Mouse (Mus musculus): ENCODE measurements around the gene Banf2. TPM values are rescaled to one million over a fixed set of nuclear protein-coding genes. Genes with fewer than 3 reads are reported as not detected.

Gene Banf2
- total RNA-seq (2022) = not detected

DNA sequence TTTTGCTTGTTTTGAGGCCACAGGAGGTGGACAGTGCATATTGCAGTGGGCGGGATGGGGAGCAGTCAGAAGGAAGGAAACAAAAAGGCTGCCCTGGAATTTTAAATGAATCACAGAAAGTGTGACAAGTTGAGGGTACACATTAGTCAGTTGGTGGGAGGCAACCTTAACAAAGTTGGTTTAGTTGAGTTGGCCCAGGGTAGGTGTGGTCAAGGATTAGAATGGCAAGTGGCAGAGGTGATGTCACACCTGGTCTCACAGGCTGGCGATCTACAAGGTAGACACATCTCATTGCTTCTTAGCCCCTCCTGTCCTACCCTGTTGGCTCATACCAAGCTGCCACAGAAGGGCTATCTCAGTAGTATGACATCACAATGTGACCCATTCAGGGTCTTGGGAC lies at the start of gene Banf2:
Gene Banf2, plus strand, starts transcription at position 396 of the 400 bp plus-strand sequence.
- no peak for DNase-seq (ENCODE audit: low spot score in 2 of 2)

DNA sequence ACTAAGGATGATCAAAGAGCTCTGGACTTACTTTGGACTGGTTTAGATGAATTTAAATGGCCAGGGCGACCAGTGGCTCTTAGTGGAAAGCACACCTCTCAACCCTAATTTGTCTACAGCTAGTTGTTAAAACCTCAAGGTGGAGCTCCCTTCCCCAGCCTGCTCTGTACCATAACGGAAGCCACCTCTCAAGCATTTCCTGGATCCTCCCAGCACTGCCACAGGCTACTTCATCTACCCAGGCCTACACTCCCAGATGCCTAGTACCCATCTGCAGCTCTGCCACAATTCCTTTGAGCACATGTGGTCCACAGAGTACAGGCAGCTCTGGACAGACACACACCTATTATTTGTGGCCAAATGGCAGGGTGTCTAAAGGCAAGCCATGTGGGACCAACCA lies 49.4 kb upstream of the Banf2 start:
- no peak for DNase-seq (ENCODE audit: low spot score in 2 of 2)

DNA sequence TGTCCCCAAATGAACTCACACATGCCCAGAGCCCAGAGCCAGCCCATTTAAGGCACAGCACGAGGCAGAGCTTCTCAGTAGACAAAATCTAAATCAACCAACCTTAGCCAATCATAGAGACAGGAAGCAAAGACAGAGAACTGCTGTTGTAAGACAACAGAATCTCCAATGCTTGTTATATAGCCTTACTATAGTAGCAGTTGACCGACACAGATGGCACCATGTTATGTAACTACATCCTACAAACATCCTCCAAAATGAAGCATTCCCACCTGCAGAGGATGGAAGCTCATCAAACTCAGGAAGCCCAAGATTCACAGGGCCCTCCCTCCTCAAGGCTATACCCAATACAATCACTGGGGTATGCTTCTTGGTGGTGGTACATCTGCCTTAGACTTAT lies 45.4 kb upstream of the Banf2 start:
- DNase-seq (ENCODE audit: low spot score in 2 of 2) = no peak

DNA sequence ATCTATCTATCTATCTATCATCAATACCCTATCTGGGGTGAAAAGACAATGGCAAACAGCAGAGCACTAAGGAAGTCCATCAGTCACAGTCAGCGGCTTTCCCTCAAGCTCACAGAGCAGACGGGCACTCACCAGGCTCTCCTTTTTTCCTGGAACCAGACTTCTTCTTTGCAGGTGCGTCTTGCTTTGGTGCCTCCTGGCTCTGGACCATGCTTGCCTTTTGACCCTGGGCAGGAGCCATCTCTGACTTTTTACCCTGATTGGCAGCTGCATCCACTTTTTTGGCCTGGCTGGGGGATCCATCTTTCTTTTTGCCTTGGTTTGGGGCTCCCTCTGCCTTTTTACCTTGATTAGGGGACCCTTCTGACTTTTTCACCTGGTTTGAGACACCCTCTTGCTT lies 44.8 kb upstream of the Banf2 start:
- DNase-seq (ENCODE audit: low spot score in 2 of 2) = no peak

DNA sequence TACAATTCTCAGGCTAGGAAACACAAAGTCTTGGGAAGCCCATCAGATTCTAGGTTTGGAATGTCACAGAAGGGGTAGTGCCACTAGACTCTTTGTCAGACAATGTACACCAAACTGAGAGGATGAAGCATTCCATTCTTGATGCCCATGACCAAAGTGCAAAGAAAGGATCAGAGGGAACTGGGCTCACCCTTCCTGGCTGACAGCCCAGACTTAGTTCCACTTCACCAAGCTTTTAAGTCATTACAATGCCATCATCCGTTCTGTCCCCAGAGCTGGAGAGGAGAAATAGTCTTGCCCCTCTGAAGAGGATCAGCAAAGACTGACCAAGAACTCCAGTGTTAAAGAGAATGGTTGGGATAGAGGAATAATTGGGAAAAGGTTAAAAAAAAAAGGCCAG lies 41.9 kb upstream of the Banf2 start:
- no peak for DNase-seq (ENCODE audit: low spot score in 2 of 2)

DNA sequence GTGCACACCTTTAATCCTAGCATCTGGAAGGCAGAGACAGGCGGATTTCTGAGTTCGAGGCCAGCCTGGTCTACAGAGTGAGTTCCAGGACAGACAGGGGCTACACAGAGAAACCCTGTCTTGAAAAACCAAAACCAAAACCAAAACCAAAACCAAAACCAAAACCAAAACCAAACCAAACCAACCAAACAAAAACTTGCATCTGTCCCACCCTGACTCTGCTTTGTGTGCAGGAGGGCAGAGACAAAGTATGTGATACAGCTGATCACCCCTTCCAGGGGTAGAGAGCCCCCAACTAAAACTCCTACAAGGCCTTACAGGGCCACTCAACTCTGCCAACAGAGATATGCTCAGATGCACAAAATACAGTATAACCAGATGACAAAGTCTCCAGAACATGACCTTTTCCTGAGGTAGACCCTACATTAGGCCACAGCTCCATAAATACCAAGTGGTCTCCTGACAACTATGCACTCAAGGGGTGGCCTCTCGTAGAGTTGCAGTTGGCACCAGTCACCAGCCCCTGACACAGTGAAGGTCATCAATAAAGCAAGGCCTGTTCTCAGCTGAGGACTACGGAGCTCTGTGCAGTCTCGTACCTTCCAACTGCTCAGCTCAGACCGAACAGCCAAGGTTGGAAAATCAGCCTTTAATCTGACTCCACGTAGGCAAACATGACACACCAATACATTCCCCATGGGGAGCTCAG lies 40.7 kb upstream of the Banf2 start:
- no peak for DNase-seq (ENCODE audit: low spot score in 2 of 2)

DNA sequence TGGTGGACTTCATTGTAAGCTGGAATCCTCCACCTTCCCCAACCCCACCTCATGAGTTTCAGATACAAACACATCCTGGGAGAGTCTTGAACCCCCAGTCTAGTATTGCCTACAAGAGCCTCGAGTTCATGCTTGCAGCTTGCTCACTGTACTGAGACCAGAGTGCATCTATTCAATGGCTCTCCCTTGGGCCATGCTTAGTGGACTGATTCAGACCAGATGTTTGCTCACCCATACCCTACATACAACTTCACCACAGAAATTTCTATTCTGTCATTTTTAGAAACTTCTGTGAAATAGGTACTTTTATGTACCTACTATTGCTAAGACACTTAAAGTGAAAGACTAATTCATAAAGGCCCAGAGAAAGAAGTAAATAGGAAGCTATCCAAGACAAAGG lies 39.9 kb upstream of the Banf2 start:
- DNase-seq (ENCODE audit: low spot score in 2 of 2) = no peak

DNA sequence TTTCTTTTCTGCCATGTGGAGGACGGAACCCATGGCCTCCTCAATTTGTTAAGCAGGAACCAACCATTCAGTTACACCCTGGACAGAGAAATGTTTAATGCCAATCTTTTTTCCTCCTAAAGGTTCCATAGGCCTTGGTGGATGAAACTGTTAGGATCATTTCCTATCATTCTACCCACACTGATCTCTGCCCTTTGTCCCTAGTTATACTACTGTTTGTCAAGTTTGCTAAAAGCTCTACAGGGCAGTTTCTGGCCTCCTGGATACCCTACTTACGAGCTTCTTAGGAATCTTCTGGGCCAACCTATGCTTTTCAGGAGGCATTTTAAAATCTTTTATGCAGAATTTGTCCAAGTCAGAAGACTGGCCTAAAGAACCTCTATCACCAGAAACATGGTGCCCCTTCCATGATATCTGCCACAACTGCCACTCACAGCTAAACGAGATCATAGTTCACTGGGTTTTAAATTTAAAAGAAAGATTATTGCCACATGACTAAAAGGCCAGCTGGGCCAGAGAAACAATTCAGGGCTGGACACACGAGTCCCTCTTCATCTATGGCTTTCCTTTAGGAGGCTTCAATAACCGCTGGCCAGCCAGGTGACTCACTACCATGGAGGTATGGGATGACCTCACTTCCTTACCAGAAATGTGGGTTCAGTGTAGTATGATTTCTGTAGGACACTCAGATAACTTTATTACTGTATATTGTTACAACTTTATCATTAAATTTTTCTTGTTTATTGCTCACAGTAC lies 30.5 kb upstream of the Banf2 start:
- no peak for DNase-seq (ENCODE audit: low spot score in 2 of 2)

DNA sequence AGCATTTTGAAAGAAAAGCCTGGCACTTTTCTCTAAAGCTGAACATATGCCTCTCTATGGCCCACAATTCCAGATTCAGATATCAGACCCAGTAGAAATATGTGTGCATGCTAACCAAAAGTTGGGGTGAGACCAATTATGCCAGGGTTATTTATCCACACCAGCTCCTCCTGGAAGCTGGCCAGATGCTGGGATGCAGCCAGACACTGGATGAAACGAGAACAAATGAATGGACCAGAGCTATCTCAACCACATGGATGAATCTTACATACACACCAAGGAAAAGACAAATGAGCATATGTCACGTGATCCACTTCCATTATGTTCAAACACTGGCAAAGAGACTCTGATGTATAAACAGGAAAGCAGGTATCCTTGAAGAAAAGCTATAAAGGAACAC lies 29.3 kb upstream of the Banf2 start:
- no peak for DNase-seq (ENCODE audit: low spot score in 2 of 2)

DNA sequence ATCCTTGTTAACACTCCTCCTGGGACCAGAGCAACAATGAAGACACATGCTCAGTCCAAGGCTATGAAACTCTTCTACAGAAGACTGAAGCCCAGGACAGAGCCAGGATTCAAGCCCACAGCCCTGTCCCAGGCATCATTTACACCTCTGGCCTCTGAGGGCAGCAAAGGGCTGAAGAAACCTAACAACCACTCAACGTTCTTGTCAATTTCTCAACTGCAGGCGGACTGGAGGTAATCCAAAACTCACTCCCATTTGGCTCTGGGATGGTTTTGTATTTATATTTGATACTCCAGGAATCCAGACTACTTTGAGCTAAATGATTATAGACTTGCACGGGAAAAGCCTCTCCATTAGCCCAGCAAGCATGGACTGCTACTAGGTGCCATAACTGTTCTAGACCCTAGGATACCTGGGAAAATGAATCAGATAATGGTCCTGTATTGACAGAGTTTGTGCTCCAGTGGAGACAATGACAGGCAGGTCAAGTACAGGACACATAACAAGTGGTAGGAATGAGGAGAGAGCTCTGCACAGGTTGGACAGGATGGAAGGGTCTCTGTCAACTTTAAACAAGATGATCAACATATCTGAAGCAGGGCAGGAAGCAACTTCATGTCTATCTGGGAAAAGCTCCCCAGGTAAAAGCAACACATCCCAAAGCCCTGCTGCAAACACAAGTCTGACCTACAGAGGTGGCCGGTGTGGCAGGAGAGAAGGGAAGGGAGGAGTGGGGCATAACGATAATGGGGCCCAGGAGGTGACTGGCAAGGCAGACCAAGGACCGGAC lies 27.5 kb upstream of the Banf2 start:
- DNase-seq (ENCODE audit: low spot score in 2 of 2) = no peak

DNA sequence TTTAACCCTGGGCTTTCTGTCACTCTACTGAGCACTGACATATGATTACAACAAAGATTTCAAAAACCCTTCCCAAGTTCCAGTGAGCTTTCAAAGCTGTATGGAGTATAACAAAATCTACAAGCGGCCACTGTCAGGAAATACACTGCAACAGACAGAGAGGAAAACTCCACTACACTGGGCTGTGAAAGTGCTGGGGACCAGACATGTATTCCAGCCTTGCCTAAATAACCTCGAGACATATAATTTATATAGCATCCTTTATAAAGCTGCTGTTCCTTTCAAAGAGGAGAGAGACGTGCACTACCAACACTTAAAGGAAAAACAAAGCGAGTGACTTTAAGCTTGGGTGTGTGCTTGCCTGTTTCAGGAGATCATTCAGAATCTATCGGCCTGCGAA lies 26.2 kb upstream of the Banf2 start:
- DNase-seq (ENCODE audit: low spot score in 2 of 2) = no peak

DNA sequence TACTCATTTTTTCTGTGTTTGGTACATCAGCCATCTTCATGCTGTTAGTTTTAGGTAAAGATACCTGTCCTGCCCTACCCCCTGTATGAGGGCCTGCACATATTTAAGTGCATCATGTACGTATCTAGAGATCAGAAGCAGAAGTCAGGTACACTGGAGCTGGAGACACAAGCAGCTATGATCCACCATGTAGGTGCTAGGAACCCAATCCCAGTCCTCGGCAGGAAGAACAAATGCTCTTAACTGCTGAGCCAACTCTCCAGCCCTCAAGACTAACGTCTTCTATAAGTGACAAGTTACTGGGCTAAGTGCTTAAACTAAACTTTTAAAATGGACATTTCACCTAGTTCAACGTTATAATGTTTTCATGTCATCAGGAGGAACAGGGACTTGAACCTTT lies 25.6 kb upstream of the Banf2 start:
- DNase-seq (ENCODE audit: low spot score in 2 of 2) = no peak

DNA sequence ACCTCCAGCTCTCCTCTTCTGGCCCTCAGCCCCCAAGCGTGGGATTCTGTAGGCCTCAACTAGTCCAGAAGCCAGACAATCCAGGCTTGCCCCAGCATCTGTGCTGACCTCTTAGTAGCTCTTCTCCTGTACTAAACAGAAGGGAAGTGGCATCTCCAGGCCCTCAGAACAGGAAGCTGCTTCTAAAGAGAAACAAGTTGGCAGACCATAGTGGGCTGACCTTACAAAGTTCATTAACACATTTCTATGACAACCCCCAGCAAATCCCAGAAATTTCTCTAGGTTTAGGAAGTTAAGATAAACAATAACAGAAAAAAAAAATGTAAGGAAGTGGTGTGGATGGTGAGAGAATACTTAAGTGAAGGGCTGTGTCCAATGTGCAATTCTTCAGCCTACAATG lies 23.8 kb upstream of the Banf2 start:
- DNase-seq (ENCODE audit: low spot score in 2 of 2) = no peak

DNA sequence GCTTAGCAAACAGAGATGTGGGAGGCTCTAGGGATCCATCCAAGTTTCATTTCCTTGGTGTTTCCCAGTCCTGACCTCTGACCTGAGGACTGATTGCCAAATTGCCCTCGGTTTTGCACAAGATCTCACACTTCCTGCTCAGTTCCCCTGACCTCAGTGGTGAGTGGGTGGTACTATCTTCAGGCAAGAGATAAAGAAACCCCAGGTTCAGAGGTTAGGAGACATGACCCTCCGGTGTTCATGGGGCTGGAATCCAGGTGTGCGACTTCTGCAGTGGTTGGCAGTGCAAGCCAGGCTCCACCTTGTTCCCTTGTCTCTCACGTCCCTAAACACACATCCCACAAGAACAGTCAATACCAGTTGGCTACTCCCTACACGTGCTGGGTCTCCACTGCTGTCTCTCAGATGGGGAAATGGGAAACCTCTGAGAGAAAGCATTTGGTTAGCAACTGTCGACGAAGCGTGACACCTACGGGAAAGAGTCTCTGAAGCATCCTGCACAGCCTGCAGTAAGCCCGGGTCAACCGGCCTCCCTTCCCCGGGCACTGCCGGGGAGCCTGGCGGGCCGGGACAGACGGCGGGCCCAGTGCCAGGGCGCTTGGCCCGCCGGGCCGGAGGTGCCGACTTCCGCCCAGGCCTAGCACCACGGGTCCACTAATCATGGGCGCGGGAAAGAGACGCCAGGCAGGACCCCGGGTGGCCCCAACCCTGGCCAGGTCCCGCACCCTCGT lies 23.1 kb upstream of the Banf2 start:
- peak in 1 of 2 experiments; percentile 22 for DNase-seq (ENCODE audit: low spot score in 2 of 2)

DNA sequence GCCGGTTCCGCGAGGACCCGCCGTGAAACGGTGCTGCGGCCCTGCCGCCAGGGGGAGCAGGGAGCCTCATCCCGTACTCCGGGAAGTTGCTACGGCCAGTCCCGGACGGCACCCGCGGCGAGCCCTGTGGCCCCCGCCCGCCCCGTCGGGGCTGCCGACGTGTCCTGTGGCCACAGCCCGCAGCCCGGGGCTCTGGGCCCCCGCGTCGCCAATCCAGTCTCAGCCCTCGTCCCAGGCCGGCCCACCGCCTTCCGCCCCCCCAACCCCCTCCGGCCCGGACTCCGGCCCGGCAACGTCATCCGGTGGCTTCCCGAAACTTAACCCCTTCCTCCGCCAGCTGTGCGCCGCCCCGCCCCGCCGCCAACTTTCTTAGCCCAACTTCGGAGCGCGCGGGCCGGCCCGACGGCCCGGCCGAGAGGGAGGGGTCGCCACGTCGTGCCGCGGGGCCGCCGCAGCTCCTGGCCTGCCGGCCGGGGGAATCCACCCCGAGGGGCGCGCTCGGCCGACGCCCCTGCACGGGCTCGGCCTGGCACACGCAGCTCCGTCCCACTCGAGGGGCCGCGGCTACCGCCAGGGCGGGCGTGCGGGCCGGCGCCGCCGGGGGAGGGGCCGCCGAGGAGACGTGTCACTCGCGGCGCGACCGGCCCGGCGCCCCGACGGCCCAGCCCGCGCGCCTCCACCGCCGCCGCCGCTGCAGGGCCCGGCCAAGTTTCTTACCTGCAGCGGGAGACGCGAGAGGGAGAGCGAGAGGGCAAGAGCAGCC lies 22.4 kb upstream of the Banf2 start:
- DNase-seq (ENCODE audit: low spot score in 2 of 2) = peak; percentile 59 to 63

DNA sequence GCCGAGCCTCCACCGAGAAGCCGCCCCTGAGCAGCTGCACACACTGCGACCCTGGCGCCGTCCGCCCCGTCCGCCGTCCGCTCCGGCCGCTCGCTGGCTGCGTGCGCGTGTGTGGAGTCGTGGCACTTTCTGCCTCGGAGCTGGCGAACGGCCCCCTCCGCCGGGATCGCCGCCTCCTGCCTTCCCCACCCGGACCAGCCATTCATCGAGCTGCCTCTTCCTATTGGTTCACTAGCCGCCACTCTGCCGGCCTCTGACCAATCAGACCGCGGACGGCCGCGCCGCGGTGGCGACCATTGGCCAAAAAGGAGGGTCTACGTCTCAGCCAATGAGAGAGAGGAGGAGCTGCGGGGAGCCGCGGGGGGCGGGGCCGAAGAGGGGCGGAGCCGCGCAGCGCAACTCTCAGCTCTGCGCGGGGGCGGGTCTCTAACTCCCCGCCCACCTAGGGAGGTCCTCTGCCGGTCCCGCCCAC lies 21.7 kb upstream of the Banf2 start, which contains the start of gene Rrbp1:
Gene Rrbp1, minus strand, starts transcription at position 184 of the 472 bp plus-strand sequence.
- peak; percentile 98 to 99 for DNase-seq (ENCODE audit: low spot score in 2 of 2)

DNA sequence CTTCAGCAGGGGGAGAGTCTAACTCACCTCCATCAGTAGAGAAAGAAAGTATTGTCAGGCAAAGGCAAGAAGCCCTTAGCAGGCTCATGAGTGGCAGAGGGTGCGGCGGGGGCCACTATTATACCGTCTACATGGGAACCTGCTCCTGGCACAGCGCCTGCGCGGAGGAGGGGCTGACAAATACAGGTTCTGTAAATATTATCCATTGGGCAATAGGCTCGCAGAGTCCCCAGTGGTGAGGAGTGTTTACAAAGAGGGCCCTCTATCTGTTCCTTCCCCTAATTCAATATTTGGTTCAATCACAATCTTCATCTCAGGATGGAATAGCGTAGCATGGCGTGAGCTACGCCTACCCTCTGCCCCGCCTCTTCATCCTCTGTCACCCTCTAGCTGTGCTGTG lies 18.8 kb upstream of the Banf2 start:
- DNase-seq (ENCODE audit: low spot score in 2 of 2) = no peak

DNA sequence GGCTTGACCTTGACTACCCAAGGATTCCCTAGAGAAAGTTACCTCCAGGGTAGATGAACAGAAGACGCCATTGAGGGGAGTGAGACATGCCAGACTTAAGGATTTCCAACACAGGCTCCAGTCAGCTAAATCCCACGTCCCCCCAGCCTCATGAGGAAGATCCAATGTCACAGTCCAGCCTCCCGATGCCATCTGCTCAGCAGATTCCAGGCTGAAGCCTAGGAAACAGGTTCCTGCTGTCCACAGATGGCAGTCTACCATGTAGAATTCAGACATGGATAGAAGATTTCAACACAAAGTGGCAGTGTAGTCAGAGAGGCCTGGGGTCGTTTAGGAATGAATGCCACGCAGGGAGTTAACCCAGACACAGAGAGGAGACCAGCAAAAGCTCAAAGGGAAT lies 18.4 kb upstream of the Banf2 start:
- DNase-seq (ENCODE audit: low spot score in 2 of 2) = no peak

DNA sequence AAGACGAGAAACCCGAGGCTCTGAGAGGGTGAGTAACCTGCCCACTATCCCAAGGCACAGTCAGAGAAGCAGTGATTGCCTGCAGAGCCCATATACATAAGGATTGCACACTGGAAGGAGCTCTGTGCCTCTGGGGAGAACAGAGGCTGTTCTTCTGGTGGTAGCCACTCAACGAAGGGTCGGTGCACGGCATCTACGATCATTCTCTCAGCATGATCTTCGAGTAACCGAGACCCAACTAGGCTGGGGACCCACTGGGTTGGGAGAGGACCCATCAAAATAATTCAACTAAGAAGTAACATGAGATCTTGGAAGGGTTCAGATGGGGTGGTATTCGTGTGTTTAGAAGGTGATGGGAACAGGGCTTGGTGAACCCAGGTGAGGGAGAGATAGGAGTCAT lies 17.0 kb upstream of the Banf2 start:
- DNase-seq (ENCODE audit: low spot score in 2 of 2) = no peak

DNA sequence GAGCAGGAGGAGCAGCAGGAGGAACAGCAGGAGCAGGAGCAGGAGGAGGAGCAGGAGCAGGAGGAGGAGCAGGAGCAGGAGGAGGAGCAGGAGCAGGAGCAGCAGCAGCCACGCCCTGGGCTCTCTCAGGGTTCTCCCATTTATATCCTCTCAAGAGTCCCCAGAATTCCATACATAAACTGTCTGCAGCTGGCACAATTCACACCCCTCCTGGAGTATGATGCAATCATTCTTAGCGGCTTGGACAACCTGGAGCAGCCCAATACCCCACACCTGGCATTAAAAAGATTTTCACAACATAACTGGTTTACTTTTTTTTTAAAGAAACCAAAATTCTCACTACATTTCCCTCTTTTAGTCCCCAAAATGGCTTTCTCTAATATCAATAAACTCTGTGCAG lies 12.9 kb upstream of the Banf2 start:
- no peak for DNase-seq (ENCODE audit: low spot score in 2 of 2)

DNA sequence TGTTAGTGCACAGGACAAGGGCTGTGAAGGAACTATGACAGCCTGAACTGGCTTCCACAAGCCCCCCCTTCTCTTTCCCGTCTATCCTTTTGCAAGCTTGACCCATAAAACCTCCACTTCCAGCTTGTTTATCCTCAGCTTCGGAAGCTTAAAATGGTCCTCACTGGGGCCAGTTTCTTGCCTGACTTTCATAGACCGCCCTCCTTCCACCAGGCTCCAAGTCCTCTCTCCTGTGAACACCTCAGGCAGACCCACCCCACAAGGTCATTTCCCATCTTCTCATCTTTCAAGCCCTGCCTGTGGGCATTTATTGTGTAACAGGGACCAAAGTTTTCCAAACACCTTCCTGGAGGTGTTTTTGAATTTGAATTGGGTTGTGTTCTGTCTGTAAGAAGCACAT lies 10.4 kb upstream of the Banf2 start:
- DNase-seq (ENCODE audit: low spot score in 2 of 2) = no peak

Data from layer of hippocampus, adult 8-10 months (tissue).